Mouse (Mus musculus) 3T3-L1 (cell line): ENCODE results near the gene Obsl1.

Source experiments
- DNase-seq: peaks from one replicate; pipeline ENCODE4 v3.0.0-alpha.2; 2015; ENCODE audit warnings: low read depth, low spot score

Obsl1 gene

DNA sequence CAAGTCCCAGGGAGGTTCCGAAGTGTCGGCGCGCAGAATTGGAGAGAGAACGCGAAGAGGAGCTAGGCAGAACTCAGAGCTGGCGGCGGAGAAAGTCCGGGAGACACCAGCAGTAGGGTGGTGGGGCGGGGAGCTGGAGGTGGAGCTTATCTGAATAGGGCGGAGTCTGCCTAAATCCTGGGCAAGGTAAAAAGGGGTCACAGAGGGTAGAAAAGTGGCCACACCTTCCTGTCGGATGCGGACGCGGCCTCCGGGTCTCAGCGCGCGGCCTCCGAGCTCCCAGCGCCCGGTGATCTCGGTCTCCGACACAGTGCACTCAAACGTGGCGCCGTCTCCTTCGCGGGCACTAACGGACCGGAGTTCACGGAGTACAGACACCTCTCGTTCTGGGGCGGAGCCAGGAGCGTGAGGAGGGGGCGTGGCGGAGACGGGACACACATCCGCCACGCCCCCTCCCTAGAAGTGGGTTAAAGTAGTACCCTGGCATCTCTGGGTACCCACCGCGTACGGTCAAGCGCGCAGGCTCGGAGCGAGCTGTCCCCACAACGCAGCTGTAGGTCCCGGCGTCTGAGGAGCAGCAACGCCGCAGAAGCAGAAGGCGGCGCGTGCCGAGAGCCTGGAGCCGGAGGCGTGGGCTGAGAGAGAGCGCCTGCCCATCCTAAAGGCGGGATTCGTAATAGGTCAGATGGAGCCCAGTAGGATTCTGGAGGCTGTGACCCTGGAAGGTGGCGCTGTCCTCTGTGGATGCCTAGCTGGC, 18.7 kb downstream of the Obsl1 start:
- no peak for DNase-seq

DNA sequence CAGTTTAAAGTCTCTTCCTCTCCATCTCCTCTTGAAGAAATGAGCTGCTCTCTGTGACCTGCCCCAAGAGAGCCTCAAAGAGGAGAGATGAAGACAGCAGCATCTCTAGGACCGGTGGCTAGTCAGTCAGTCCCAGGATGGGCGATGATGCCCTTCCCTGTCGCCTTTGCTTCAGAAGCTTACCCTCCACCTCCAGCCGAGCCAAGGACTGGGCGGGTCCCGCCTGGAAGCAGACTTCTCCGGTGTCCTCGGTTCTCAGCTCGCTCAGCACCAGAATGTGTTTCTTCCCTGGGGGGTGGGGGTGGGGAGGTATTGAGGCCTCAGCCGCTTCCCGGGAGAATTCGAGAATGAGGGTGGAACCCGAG, 19.2 kb downstream of the Obsl1 start:
- no peak for DNase-seq

DNA sequence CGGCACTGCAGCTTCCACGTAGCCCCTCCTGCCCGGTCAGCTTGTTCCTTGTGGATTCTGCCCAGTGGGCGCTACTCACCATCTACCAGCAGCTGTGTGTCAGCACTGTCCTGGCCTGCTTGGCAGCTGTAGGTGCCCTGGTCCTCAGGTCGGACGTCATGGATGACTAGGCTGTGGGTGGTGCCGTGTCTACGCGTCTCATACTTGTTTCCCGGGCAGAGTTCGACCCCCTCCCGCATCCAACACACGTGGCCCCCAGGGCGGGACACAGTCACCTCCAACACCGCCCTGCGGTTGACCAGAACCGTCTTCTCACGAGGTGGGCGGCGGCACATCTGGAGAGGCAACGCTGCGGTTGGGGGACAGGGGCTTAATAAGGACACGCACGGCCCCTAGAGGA, 19.7 kb downstream of the Obsl1 start:
- no peak for DNase-seq

GRCm38 (mm10) chr1:75480735-75481134, 25.5 kb downstream of the Obsl1 start:
- no peak for DNase-seq

DNA sequence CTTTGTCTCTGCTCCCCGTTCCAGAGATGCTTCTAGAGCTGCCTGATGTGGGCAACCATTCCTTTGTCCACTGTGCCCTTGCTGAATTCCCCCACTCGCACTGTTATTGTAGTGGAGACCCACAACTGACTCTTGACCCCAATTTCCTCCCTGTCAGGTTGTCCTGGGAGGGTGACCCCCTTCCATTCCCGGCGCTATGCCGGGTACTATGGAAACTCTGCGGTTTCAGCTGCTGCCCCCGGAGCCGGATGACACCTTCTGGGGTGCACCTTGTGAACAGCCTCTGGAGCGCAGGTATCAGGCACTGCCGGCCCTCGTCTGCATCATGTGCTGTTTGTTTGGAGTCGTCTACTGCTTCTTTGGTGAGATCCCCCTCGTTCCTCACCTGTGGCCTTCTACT, 26.2 kb downstream of the Obsl1 start:
- DNase-seq, result no peak

DNA sequence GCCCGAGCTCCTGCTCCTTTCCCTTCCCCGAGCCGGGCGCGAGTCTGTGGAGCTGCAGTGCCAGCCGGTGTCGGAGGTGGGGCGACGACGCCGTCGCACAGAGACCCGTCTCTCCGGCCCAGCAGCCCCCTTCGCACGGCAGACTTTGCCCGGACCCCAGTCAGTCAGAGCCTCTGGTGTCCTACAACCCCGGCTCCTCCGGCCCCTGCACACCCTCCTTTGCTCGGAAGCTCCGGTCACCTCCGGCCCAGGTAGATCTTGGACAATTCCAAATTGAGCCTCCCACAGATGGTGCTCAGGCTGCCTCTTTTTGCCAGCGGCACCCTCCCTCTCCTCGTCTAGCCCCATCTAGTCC, 26.6 kb downstream of the Obsl1 start:
- no peak for DNase-seq

GRCm38 (mm10) chr1:75478916-75479634, 27.2 kb downstream of the Obsl1 start, which contains the start of the genes Chpf and Tmem198:
Gene Chpf, minus strand, starts transcription at chr1:75479307.
Gene Tmem198, plus strand, starts transcription at chr1:75479532.
- peak; percentile 96 for DNase-seq

DNA sequence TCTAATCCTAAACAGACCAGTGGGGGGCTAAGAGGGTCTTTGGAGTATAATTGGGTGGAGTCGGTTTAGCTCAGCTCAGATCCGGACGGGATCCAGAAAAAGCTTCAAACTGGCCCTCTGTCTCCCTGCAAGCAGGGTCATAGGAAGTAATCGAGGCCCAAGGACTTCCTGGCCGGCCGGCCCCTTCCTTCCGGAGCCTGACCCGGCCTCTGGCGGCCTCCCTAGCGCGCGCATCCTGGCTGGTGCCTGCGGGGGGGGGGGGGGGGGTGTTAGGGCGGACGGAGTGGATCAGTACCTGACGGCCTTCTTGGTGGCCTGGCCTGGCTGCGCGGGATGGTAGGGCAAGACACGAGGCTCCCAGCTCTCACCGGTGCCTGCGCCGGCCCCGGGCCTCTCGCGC, 27.8 kb downstream of the Obsl1 start:
- DNase-seq, result peak; percentile 69

DNA sequence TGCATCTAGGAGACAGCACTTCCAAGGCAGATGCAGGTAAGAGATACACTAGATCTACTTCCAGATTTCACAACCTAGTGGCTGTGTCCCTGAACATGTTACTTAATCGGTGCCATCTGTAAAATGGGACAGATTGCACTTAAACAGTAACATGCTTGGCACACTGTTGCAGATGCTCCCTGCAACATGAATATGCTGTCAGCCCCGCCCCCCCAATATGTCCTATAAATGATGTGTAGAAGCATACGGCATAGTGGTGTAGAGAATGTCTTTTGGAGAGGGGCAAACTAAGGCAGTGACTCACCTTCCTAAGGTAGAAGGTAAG, 28.3 kb downstream of the Obsl1 start:
- DNase-seq, result peak; percentile 54

GRCm38 (mm10) chr1:75477264-75477965, 28.8 kb downstream of the Obsl1 start:
- peak; percentile 77 for DNase-seq

DNA sequence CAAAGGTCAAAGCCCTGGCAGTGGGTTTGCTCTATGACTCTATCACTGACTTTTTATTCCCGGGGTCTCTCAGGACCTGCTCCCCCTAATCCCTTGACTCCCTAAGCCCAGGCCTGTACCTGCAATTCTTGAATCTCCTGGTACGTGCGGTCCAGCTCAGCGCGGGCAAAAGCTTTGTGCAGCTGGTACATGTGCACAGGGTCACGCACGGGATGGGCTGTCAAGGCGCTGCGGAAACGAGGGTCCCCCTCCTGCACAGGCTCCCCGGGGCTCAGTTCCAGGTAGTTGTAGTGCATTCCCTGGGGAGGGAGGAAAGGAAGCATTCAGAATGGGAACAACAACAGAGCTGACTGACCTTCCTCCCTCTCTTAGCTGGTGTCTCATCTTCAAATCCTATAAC, 29.8 kb downstream of the Obsl1 start:
- no peak for DNase-seq

DNA sequence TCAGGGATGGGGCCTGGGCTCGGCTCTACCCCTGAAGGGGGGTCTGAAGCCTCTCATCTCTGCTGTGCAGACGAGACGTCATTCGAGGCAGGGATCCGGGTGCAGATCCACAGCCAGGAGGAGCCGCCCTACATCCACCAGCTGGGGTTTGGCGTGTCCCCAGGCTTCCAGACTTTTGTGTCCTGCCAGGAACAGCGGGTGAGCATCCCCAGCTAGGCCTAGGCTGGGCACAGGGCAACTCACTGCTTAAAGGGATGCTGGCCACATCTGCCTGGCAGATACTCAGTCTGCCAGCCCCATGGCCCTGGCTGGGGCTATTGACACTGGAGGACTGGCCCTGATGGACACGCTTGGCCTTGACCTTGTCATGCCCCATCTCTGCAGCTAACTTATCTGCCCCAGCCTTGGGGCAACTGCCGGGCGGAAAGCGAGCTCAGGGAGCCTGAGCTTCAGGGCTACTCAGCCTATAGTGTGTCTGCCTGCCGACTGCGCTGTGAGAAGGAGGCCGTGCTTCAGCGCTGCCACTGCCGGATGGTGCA, 36.9 kb downstream of the Obsl1 start:
- DNase-seq, result no peak

- DNase-seq, result peak; percentile 88
These were observed 38.9 kb downstream of the Obsl1 start for GRCm38 (mm10) chr1:75467215-75467927.

DNA sequence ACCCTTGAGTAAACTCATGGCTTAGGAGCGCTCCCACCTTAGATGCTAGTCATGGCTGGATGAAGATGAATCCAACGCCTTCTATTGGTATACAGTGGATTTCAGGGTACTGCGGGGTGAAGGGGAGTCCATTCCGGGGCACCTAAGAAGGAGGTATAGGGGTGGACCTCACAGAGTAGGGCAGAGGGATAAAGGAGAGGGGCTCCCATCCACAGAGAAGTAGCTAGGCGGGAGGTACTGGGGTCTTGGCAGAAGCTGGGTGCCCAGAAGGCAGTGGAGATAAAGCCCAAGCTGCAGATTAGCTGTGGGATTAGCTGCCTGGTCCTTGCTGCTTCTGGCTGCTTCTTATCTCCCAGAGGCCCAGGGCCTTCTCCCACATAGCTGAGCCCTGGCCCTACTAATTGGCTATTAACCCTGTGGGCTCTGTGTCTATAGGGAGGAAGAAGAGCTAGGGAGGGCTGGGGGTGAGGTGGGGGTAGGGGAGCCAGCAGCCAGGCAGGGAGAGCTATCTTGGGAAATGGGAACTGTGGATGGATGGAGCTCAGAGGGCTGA, 42.5 kb downstream of the Obsl1 start:
- no peak for DNase-seq

GRCm38 (mm10) chr1:75462636-75463035, 43.6 kb downstream of the Obsl1 start:
- no peak for DNase-seq

- DNase-seq, result no peak
These were observed 46.0 kb downstream of the Obsl1 start for GRCm38 (mm10) chr1:75460297-75460696.

- no peak for DNase-seq
These were observed 47.2 kb downstream of the Obsl1 start for GRCm38 (mm10) chr1:75458789-75459684.

GRCm38 (mm10) chr1:75458025-75458788, 48.0 kb downstream of the Obsl1 start:
- peak; percentile 50 for DNase-seq

- DNase-seq, result peak; percentile 48
These were observed 48.6 kb downstream of the Obsl1 start for GRCm38 (mm10) chr1:75457710-75458024.
